Mouse (Mus musculus) layer of hippocampus, adult 18-20 months (tissue): ENCODE data around the gene Agap1. TPM values are rescaled to one million over a fixed set of nuclear protein-coding genes. Genes with fewer than 3 reads are reported as not detected.

Experiments
- DNase-seq, 2 experiments: peaks; one replicate each; pipeline ENCODE4 v3.0.0; 2022; ENCODE audit warnings: low spot score in 2 of 2
- total RNA-seq, 2 experiments: library from RNA; stranded (reverse); gene quantifications; 2 replicates each; pipeline ENCODE4 v1.2.3; 2021

Agap1 gene
- total RNA-seq, 2 experiments from 2014 or later = 289 to 304 TPM

GRCm38 (mm10) chr1:89927061-89927661 is 472.6 kb downstream of the Agap1 start:
- DNase-seq = no peak

GRCm38 (mm10) chr1:89928676-89929075 is 474.1 kb downstream of the Agap1 start:
- DNase-seq = no peak

GRCm38 (mm10) chr1:89929181-89929580 is 474.6 kb downstream of the Agap1 start:
- DNase-seq = no peak

- DNase-seq = no peak
These were observed 475.3 kb downstream of the Agap1 start for GRCm38 (mm10) chr1:89929721-89930505.

GRCm38 (mm10) chr1:89930551-89930950 is 475.9 kb downstream of the Agap1 start:
- no peak for DNase-seq

GRCm38 (mm10) chr1:89931120-89931519 is 476.5 kb downstream of the Agap1 start, which contains the start of gene Gbx2:
Gbx2 (minus strand) TSS chr1:89931179.
- no peak for DNase-seq

GRCm38 (mm10) chr1:89932021-89932423 is 477.4 kb downstream of the Agap1 start:
- DNase-seq = no peak

- DNase-seq = no peak
These were observed 478.0 kb downstream of the Agap1 start for GRCm38 (mm10) chr1:89932616-89933015.

- DNase-seq = no peak
These were observed 478.4 kb downstream of the Agap1 start for GRCm38 (mm10) chr1:89933028-89933427.

GRCm38 (mm10) chr1:89933786-89934185 is 479.2 kb downstream of the Agap1 start:
- DNase-seq = no peak

- no peak for DNase-seq
These were observed 480.0 kb downstream of the Agap1 start for GRCm38 (mm10) chr1:89934316-89935260.

GRCm38 (mm10) chr1:89935493-89936348 is 481.1 kb downstream of the Agap1 start:
- no peak for DNase-seq

GRCm38 (mm10) chr1:89938884-89939595 is 484.4 kb downstream of the Agap1 start:
- DNase-seq = no peak

GRCm38 (mm10) chr1:89939596-89939960 is 485.0 kb downstream of the Agap1 start:
- DNase-seq = no peak

- peak in 1 of 2 experiments; percentile 54 for DNase-seq
These were observed 485.5 kb downstream of the Agap1 start for GRCm38 (mm10) chr1:89939981-89940726.

- DNase-seq = no peak
These were observed 486.4 kb downstream of the Agap1 start for GRCm38 (mm10) chr1:89940961-89941524.

- DNase-seq = no peak
These were observed 487.2 kb downstream of the Agap1 start for GRCm38 (mm10) chr1:89941701-89942381.

GRCm38 (mm10) chr1:89942395-89942976 is 487.9 kb downstream of the Agap1 start:
- DNase-seq = no peak
